Mouse (Mus musculus) hindbrain, embryonic 14.5 days (tissue): Measurements from ENCODE around the gene Bcor. TPM values are rescaled to one million over a fixed set of nuclear protein-coding genes. Genes with fewer than 3 reads are reported as not detected.
A peak's percentile ranks its signal among the peaks of the same experiment; 100 is the strongest.

Source experiments
- ATAC-seq: fragments of 200-750 bp; cut with Nextera tagmentation; 2 replicates; pipeline ENCODE4 v1.8.0; 2017; ENCODE audit warnings: moderate number of reproducible peaks, mild to moderate bottlenecking, moderate TSS enrichment, moderate library complexity; ENCODE audit not compliant: low FRiP score
- DNase-seq: peaks from one replicate; pipeline ENCODE4 v3.0.0-alpha.2; 2015; ENCODE audit warnings: low spot score
- H3K27ac ChIP-seq: fragments of 300-500 bp; sonication (generic); 2 replicates; pipeline ENCODE4 v1.5.1; 2014; ENCODE audit warnings: mild to moderate bottlenecking, moderate library complexity
- H3K27me3 ChIP-seq: fragments of 300-500 bp; sonication (generic); 2 replicates; pipeline ENCODE4 v1.6.1; 2014; ENCODE audit warnings: mild to moderate bottlenecking, low read length, mixed read lengths; ENCODE audit not compliant: control insufficient read depth, insufficient read depth
- H3K36me3 ChIP-seq: fragments of 300-500 bp; sonication (generic); replicated peaks from 2 replicates; pipeline ENCODE4 v1.6.1; 2014; ENCODE audit not compliant: control insufficient read depth, insufficient read depth
- H3K4me1 ChIP-seq: fragments of 300-500 bp; sonication (generic); replicated peaks from 2 replicates; pipeline ENCODE4 v1.6.1; 2014; ENCODE audit warnings: antibody characterized with exemption, low read length, mixed read lengths; ENCODE audit not compliant: control insufficient read depth, insufficient read depth
- H3K4me2 ChIP-seq: fragments of 300-500 bp; sonication (generic); replicated peaks from 2 replicates; pipeline ENCODE4 v1.6.1; 2014; ENCODE audit warnings: mild to moderate bottlenecking, moderate library complexity
- H3K4me3 ChIP-seq: fragments of 300-500 bp; sonication (generic); replicated peaks from 2 replicates; pipeline ENCODE4 v1.5.1; 2014; ENCODE audit warnings: mild to moderate bottlenecking, low read length
- H3K9ac ChIP-seq: fragments of 300-500 bp; sonication (generic); 2 replicates; pipeline ENCODE4 v1.6.1; 2014
- H3K9me3 ChIP-seq: fragments of 300-500 bp; sonication (generic); 2 replicates; pipeline ENCODE4 v1.6.1; 2016; ENCODE audit warnings: low read length; ENCODE audit not compliant: control insufficient read depth
- WGBS: fragments of 180-500 bp; shearing (Covaris S2); extraction: QIAGEN DNeasy Blood & Tissue Kit; methylation state at CpG from one replicate; pipeline ENCODE4 v1.1.7; 2014; 5-methylcytosine and 5-hydroxymethylcytosine counted together
- polyA plus RNA-seq: library from polyadenylated mRNA; unstranded; fragments of >200 nt; fragmentation: Nextera tagmentation; extraction: Ambion mirVana; gene quantifications from 2 replicates; pipeline ENCODE4 v1.2.1, GENCODE M21; 2014

The Bcor gene
- polyA plus RNA-seq, 1 experiment from 2014 or later = 17.5 TPM

DNA sequence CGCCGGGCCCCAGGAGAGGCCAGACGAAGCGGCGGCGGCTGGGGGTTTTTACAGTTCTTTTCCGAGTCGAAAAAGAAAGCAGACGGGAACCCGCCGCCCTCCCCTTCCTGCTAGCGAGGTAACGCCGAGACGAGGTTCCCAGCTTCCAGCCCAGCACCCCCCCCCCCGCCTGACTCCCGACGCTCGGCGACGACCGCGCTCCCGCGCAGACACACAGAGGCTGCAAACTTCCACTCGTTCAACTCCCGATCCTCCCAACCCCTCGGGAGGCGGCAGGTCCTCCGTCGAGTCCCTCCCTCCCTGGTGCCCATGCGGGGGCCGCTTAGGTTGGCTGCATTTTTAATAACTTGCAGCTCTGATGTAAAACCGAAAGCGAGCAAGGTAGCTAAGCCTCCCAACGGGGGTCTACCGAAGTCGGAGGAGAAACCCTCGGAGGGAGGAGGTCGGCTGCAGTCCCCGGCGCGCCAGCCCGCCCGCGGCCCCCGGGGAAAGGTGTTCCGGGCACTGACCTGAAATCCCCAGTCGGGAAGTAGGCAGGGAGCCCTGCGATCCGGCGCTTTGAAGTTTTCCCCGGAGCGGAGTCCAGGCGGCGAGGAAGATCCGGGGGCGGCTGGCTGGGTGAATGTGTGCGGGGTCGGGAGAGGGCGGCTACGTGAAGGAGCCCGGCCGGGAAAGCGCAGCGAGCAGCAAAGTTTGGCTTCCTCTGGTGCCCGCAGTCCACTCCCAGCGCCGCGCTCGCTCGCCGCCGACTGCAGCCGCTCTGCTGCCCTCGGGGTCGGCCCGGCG lies 80.7 kb downstream of the Bcor start:
- H3K4me2 ChIP-seq = peak overlapping the region; percentile 62
- DNase-seq = no peak

DNA sequence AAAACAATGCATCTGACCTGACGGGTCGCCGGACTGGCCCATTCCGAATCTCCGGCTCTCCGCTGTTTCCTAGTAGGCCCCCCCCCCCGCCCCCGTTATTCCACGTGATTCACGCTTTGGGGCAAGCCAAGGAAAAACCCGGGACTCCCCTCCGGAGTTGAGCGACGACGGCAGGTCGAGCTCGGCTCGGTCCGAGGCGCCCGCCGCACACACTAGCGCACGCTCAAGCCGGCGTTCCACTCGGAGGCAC lies 81.2 kb downstream of the Bcor start:
- no peak for ATAC-seq
- WGBS = 4% methylated on average over 24 of the region's 27 CpGs

More for the DNA sequence above, 80.7 kb downstream of the Bcor start:
- 2% methylated on average over 47 of the region's 79 CpGs for WGBS
- H3K27me3 ChIP-seq = peaks cover 82% of the 10 kb centered on the region
- H3K27ac ChIP-seq = peak overlapping the region; percentile 93
- H3K36me3 ChIP-seq = no peaks in the 10 kb centered on the region
- no peaks in the 10 kb centered on the region for H3K9me3 ChIP-seq
- ATAC-seq = no peak
- peak overlapping the region; percentile 62 for H3K4me3 ChIP-seq
- H3K4me1 ChIP-seq = peaks cover 12% of the 10 kb centered on the region
- H3K9ac ChIP-seq = peak overlapping the region; percentile 80

GRCm38 (mm10) chrX:12078195-12079058 lies 81.7 kb downstream of the Bcor start:
- Histone ChIP-seq H3K4me1 (peaks cover 15% of the 10 kb centered on the region), H3K9me3 (no peaks in the 10 kb centered on the region), H3K36me3 (no peaks in the 10 kb centered on the region), H3K9ac (peak overlapping the region; percentile 80), H3K27me3 (peaks cover 72% of the 10 kb centered on the region), H3K4me2 (peak overlapping the region; percentile 62), H3K27ac (peak overlapping the region; percentile 93), H3K4me3 (peak overlapping the region; percentile 62)
- ATAC-seq (no peak), DNase-seq (no peak)
- WGBS = 3% methylated on average over 68 of the region's 73 CpGs

More for the DNA sequence above, 81.2 kb downstream of the Bcor start:
- no peak for DNase-seq
- Histone ChIP-seq H3K9me3 (no peaks in the 10 kb centered on the region), H3K4me2 (peak overlapping the region; percentile 62), H3K27ac (peak overlapping the region; percentile 93), H3K4me1 (peaks cover 15% of the 10 kb centered on the region), H3K9ac (peak overlapping the region; percentile 80), H3K4me3 (peak overlapping the region; percentile 62), H3K36me3 (no peaks in the 10 kb centered on the region), H3K27me3 (peaks cover 78% of the 10 kb centered on the region)

DNA sequence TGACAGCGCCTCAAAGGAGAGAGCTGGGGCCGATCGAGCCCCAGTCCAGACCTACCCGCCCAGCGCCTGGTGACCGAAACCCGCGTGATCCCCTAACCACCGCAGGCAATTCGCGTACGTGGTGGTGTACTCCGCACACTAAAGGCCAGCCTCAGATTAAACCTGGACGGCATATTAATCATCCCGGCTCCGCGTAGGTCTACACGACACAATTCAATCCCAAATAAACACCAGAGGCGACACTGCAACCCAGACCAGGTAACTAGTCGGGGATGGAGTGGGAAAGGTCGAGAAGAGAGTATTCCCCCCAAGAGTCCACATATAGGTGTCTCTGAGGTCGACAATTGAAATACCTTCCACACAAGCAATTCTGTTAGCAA lies 82.6 kb downstream of the Bcor start:
- no peaks in the 10 kb centered on the region for H3K9me3 ChIP-seq
- 3% methylated on average over 22 of the region's 22 CpGs for WGBS
- H3K9ac ChIP-seq = peak overlapping the region; percentile 80
- DNase-seq = no peak
- H3K27ac ChIP-seq = peak overlapping the region; percentile 93
- no peaks in the 10 kb centered on the region for H3K36me3 ChIP-seq
- peaks cover 73% of the 10 kb centered on the region for H3K27me3 ChIP-seq
- peak overlapping the region; percentile 62 for H3K4me2 ChIP-seq
- no peak for ATAC-seq
- peak overlapping the region; percentile 62 for H3K4me3 ChIP-seq
- H3K4me1 ChIP-seq = peaks cover 23% of the 10 kb centered on the region

GRCm38 (mm10) chrX:12076763-12077600 lies 83.2 kb downstream of the Bcor start:
- Histone ChIP-seq H3K4me2 (peak overlapping the region; percentile 62), H3K9me3 (no peaks in the 10 kb centered on the region), H3K36me3 (no peaks in the 10 kb centered on the region), H3K27me3 (peaks cover 73% of the 10 kb centered on the region), H3K27ac (peak overlapping the region; percentile 93), H3K4me3 (peak overlapping the region; percentile 62), H3K9ac (peak overlapping the region; percentile 80), H3K4me1 (peaks cover 27% of the 10 kb centered on the region)
- WGBS = 4% methylated on average over 56 of the region's 58 CpGs
- ATAC-seq (peak; percentile 49), DNase-seq (peak; percentile 50)

DNA sequence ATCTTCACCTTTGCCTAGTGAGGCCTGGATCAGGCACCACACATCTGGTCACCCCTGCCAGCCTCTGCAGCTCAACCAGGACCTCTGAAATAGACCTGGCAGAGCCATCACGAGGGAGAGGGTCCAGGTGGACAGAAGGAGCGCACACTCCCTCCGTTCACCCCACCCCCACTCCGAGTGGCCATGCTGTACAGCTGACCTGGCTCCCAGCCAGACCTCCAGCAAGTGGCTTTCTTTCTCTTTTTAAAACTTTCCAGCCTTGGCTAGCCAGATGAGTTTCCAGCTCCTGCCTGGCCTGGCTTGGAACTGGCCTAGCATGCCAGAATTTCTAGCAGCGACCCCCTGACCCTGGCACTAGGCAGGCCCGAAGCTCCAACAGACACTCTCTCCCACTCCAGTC lies 87.4 kb downstream of the Bcor start:
- WGBS = 15% methylated on average over 6 of the region's 6 CpGs
- H3K9ac ChIP-seq = no peak overlapping the region
- no peaks in the 10 kb centered on the region for H3K9me3 ChIP-seq
- ATAC-seq (no peak), DNase-seq (peak; percentile 25)
- H3K27me3 ChIP-seq = peaks cover 81% of the 10 kb centered on the region
- no peaks in the 10 kb centered on the region for H3K36me3 ChIP-seq
- H3K27ac ChIP-seq = no peak overlapping the region
- H3K4me1 ChIP-seq = peaks cover 63% of the 10 kb centered on the region
- no peak overlapping the region for H3K4me3 ChIP-seq
- H3K4me2 ChIP-seq = no peak overlapping the region

- 4% methylated on average over 26 of the region's 26 CpGs for WGBS
- H3K27ac ChIP-seq = peak overlapping the region; percentile 51
These were observed 91.0 kb downstream of the Bcor start for GRCm38 (mm10) chrX:12068978-12069724.

DNA sequence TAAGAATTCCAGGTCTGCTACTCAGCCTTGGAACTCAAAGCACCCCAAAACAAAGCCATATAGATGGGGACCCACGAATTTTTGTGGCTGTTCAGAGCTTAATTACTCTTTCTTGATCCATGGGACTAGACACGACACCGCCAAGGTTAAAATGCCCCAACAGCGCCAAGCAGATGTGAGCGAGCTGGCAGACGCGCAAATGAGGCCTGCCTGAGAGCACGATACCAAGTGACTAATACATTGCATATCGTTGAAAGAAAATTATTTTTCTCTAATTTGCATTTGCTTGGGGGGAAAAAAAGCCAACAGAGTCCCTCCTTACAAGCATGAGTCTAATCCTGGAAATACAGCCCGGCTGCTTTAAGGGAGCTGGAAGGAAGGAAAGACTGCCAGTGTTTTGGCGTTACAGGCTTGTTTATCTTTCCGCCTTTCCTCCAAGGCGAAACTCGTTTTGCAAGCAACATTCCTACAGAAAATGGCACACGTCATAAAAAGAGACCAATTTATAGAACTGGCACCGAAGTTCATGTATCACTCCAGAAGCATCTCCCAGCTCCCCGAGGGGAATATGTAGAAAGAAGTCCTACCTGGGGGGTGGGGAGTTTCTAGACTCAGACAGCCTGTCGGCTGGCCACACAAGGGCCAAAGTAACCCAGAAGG lies 92.2 kb downstream of the Bcor start:
- H3K4me2 ChIP-seq = peak overlapping the region; percentile 40
- H3K27ac ChIP-seq = peak overlapping the region; percentile 43; the same call in 1 of the 2 replicates
- H3K4me3 ChIP-seq = no peak overlapping the region
- no peak overlapping the region for H3K9ac ChIP-seq
- ATAC-seq = no peak
- H3K9me3 ChIP-seq = no peaks in the 10 kb centered on the region
- H3K27me3 ChIP-seq = peaks cover 76% of the 10 kb centered on the region
- H3K4me1 ChIP-seq = peaks cover 84% of the 10 kb centered on the region
- 7% methylated on average over 18 of the region's 18 CpGs for WGBS
- DNase-seq = no peak
- H3K36me3 ChIP-seq = no peaks in the 10 kb centered on the region

More at GRCm38 (mm10) chrX:12068978-12069724, 91.0 kb downstream of the Bcor start:
- H3K9me3 ChIP-seq = no peaks in the 10 kb centered on the region
- H3K4me3 ChIP-seq = no peak overlapping the region
- ATAC-seq (peak; percentile 60; the same call in 1 of the 2 replicates), DNase-seq (peak; percentile 55)
- peak overlapping the region; percentile 40; the same call in 1 of the 2 replicates for H3K9ac ChIP-seq
- peaks cover 73% of the 10 kb centered on the region for H3K27me3 ChIP-seq
- H3K36me3 ChIP-seq = no peaks in the 10 kb centered on the region
- peaks cover 76% of the 10 kb centered on the region for H3K4me1 ChIP-seq
- peak overlapping the region; percentile 40 for H3K4me2 ChIP-seq
